23 mouse cellular contexts compared by ENCODE assay signal in genomic region chr17:45047236-45047635, GRCm38 (mm10).
DNase-seq lines count a peak whose midpoint lies in the region; ATAC-seq and TF ChIP-seq lines count a peak whose summit lies in the region.
"Had no signal": no experiment of that assay in that cellular context is flagged by ENCODE, and none has a peak within 500 bp of the region (broad histone marks: within the 10 kb centered on the region; RNA-seq: fewer than 3 reads in every experiment).

No protein-coding gene starts in this region.

- no peaks in the 10 kb centered on the region for H3K4me1 ChIP-seq in hindbrain, postnatal 0 days (ENCODE audit: insufficient read depth, low read length)
- H3K4me1 ChIP-seq in hindbrain, embryonic 16.5 days (ENCODE audit: control insufficient read depth, insufficient read depth, low read depth, low read length): no peaks in the 10 kb centered on the region
- no peaks in the 10 kb centered on the region for H3K4me1 ChIP-seq in midbrain, postnatal 0 days (ENCODE audit: insufficient read depth, low read length)
- H3K4me1 ChIP-seq in midbrain, embryonic 10.5 days: no peaks in the 10 kb centered on the region
- H3K4me1 ChIP-seq: forebrain, embryonic 13.5 days; forebrain, embryonic 15.5 days had no signal

- H3K36me3 ChIP-seq in hindbrain, postnatal 0 days (ENCODE audit: insufficient read depth, low read length): no peaks in the 10 kb centered on the region
- no peaks in the 10 kb centered on the region for H3K36me3 ChIP-seq in hindbrain, embryonic 16.5 days (ENCODE audit: control insufficient read depth, insufficient read depth, low read length)
- H3K36me3 ChIP-seq in midbrain, postnatal 0 days (ENCODE audit: insufficient read depth, low read length): no peaks in the 10 kb centered on the region; the same call in 1 of the 2 replicates
- H3K36me3 ChIP-seq in midbrain, embryonic 10.5 days: 0 out of 2 replicates have a peak, but pooled peaks cover 3% of the 10 kb centered on the region
- H3K36me3 ChIP-seq: forebrain, embryonic 15.5 days; G1E had no signal

- no peak overlapping the region for H3K4me3 ChIP-seq in hindbrain, postnatal 0 days (ENCODE audit: low read length)
- H3K4me3 ChIP-seq in hindbrain, embryonic 16.5 days (ENCODE audit: low read length): no peak overlapping the region
- H3K4me3 ChIP-seq in midbrain, postnatal 0 days (ENCODE audit: low read depth, low read length): no peak overlapping the region
- no peak overlapping the region for H3K4me3 ChIP-seq in midbrain, embryonic 10.5 days
- H3K4me3 ChIP-seq: embryonic facial prominence, embryonic 10.5 days; embryonic facial prominence, embryonic 12.5 days; forebrain, embryonic 13.5 days; forebrain, embryonic 15.5 days had no signal

- 76% methylated on average over 6 of the region's 6 CpGs for WGBS in hindbrain, postnatal 0 days
- WGBS in hindbrain, embryonic 16.5 days: 74% methylated on average over 6 of the region's 6 CpGs
- WGBS in midbrain, postnatal 0 days: 87% methylated on average over 6 of the region's 6 CpGs
- WGBS in midbrain, embryonic 10.5 days: 88% methylated on average over 6 of the region's 6 CpGs

- no peak for ATAC-seq in cerebellum, adult (ENCODE audit: insufficient number of reproducible peaks, low FRiP score, low TSS enrichment)
- no peak for ATAC-seq in hindbrain, postnatal 0 days
- no peak for ATAC-seq in hindbrain, embryonic 16.5 days
- no peak for ATAC-seq in midbrain, postnatal 0 days (ENCODE audit: low FRiP score)
- ATAC-seq: activated CD4-positive, CD25-positive, alpha-beta regulatory T cell, adult 4 months; CD4-positive, CD25-positive, alpha-beta regulatory T cell, adult 4 months; forebrain, embryonic 13.5 days; forebrain, embryonic 15.5 days; forebrain, postnatal 0 days; Patski had no signal

- DNase-seq in cerebellum, adult 9-10 months: peak; percentile 12
- peak; percentile 46 to 64 for DNase-seq in cerebellum, postnatal 14 days
- no peak for DNase-seq in cerebellum, adult 9-11 months
- DNase-seq in hindbrain, postnatal 0 days (ENCODE audit: low spot score): peak; percentile 49
- DNase-seq in midbrain, postnatal 0 days (ENCODE audit: low spot score): peak; percentile 50
- DNase-seq in midbrain, embryonic 10.5 days (ENCODE audit: low spot score): no peak
- DNase-seq: adrenal gland, adult 8-10 months; adrenal gland, postnatal 14 days; adrenal gland, postnatal 36 days; B cell, adult 2 months; cerebellum, adult 11 months; forebrain, postnatal 0 days had no signal

- H3K27me3 ChIP-seq in hindbrain, postnatal 0 days (ENCODE audit: insufficient read depth, low read length): no peaks in the 10 kb centered on the region
- no peaks in the 10 kb centered on the region for H3K27me3 ChIP-seq in hindbrain, embryonic 16.5 days (replicated peaks; ENCODE audit: control insufficient read depth, insufficient read depth, low read length)
- H3K27me3 ChIP-seq in midbrain, postnatal 0 days (ENCODE audit: insufficient read depth, low read length): no peaks in the 10 kb centered on the region
- H3K27me3 ChIP-seq in midbrain, embryonic 10.5 days (ENCODE audit: low read depth, poor library complexity, severe bottlenecking): no peaks in the 10 kb centered on the region
- H3K27me3 ChIP-seq: CH12.LX; embryonic facial prominence, embryonic 12.5 days; forebrain, embryonic 13.5 days; forebrain, embryonic 15.5 days; Patski had no signal

- H3K9me3 ChIP-seq in hindbrain, postnatal 0 days (ENCODE audit: low read length): no peaks in the 10 kb centered on the region
- no peaks in the 10 kb centered on the region for H3K9me3 ChIP-seq in hindbrain, embryonic 16.5 days (ENCODE audit: control insufficient read depth, low read length)
- no peaks in the 10 kb centered on the region for H3K9me3 ChIP-seq in midbrain, postnatal 0 days (ENCODE audit: low read length)
- no peaks in the 10 kb centered on the region for H3K9me3 ChIP-seq in midbrain, embryonic 10.5 days (replicated peaks)
- H3K9me3 ChIP-seq: embryonic facial prominence, embryonic 10.5 days; embryonic facial prominence, embryonic 12.5 days; forebrain, embryonic 13.5 days; forebrain, embryonic 15.5 days; G1E had no signal

- no peak for TF ChIP-seq CTCF in hindbrain, postnatal 0 days (IDR thresholded peaks at IDR 0.05; ENCODE audit: low read depth)
- TF ChIP-seq CTCF in midbrain, postnatal 0 days (IDR thresholded peaks at IDR 0.05): no peak

- no peak overlapping the region for H3K4me2 ChIP-seq in hindbrain, postnatal 0 days (ENCODE audit: low read depth, low read length)
- no peak overlapping the region for H3K4me2 ChIP-seq in hindbrain, embryonic 16.5 days (ENCODE audit: low read length)
- H3K4me2 ChIP-seq in midbrain, postnatal 0 days (ENCODE audit: low read depth, low read length, poor library complexity, severe bottlenecking): no peak overlapping the region
- H3K4me2 ChIP-seq: embryonic facial prominence, embryonic 12.5 days; forebrain, embryonic 13.5 days; forebrain, embryonic 15.5 days had no signal

- H3K9ac ChIP-seq in hindbrain, postnatal 0 days (replicated peaks; ENCODE audit: low read length): no peak overlapping the region
- H3K9ac ChIP-seq in hindbrain, embryonic 16.5 days (ENCODE audit: low read depth, low read length): no peak overlapping the region
- H3K9ac ChIP-seq in midbrain, postnatal 0 days (replicated peaks; ENCODE audit: low read length, poor library complexity, severe bottlenecking): no peak overlapping the region
- H3K9ac ChIP-seq: embryonic facial prominence, embryonic 12.5 days; forebrain, embryonic 13.5 days; forebrain, embryonic 15.5 days; forebrain, postnatal 0 days had no signal

- H3K27ac ChIP-seq in hindbrain, postnatal 0 days: no peak overlapping the region
- H3K27ac ChIP-seq in hindbrain, embryonic 16.5 days (ENCODE audit: low read depth, low read length): no peak overlapping the region
- H3K27ac ChIP-seq in midbrain, postnatal 0 days (ENCODE audit: low read depth, low read length): no peak overlapping the region
- no peak overlapping the region for H3K27ac ChIP-seq in midbrain, embryonic 10.5 days (replicated peaks)
- H3K27ac ChIP-seq: embryonic facial prominence, embryonic 10.5 days; embryonic facial prominence, embryonic 12.5 days; forebrain, embryonic 13.5 days; forebrain, embryonic 15.5 days had no signal

Comparison
In these comparisons a context has a peak if more than half of its experiments do, and no peak if none do; other contexts are left out.
1. DNase-seq: peak in cerebellum, adult 9-10 months (single experiment), cerebellum, postnatal 14 days (2 of 2), hindbrain, postnatal 0 days (single experiment) and midbrain, postnatal 0 days (single experiment); none in cerebellum, adult 9-11 months (single experiment) and midbrain, embryonic 10.5 days (single experiment).